Mouse (Mus musculus): ENCODE results near the gene Dock6.
"Not testable (repeated sequence)": the region's sequence is repeated elsewhere in the genome, so short reads cannot be mapped to it uniquely, and the experiment has no call there.

Gene Dock6

DNA sequence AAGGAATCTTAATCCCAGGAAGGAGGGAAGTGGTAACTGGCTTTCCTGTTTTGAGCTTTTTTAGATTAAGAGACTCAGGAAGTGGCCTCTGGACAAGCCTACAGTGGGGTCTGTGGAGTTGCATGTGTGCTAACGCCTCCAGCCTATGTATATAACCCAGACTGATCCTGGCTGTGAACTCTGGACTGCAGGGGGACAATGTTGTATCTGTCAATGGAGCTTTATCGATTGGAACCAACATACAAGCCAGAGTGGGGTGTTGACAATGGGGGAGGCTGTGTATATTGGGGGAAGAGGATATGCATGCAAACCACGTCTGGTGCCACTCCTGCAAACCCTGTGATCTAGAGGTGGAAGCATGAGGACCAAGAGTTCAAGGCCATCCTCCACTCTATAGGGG is 46.1 kb downstream of the Dock6 start:
- DNase-seq: peak; percentile 24

DNA sequence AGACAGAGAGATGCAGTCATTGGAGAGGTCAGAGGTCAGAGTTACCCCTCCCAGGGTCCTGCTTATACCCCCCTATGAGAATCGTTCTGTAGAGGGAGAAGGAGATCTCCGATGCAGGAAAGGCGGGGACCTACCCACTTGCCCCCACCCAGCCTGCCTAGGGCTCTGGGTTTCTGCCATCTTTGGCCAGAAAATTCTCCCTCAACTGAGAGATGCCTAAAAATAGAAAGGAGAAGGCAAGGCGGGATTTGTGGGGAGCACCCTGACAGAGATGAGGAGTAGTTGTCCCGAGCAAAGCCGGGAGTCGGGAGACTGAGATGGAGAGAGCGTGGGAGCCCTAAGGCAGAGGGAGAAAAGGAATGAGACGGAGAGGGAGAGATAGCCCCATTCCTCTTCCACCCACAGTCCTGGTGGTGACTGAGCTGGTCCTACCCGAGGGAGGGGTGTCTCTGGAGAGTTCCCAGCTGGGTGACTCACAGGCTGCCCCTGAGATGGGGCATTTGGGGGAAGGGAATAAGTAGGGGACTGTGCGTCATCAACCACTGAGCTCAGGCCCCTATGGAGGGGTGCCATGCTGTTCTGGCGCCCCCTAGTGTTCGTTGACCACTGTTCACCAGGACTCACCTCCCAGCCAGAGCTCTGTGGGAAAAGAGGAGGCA is 48.3 kb downstream of the Dock6 start:
- peak; percentile 81 for DNase-seq

DNA sequence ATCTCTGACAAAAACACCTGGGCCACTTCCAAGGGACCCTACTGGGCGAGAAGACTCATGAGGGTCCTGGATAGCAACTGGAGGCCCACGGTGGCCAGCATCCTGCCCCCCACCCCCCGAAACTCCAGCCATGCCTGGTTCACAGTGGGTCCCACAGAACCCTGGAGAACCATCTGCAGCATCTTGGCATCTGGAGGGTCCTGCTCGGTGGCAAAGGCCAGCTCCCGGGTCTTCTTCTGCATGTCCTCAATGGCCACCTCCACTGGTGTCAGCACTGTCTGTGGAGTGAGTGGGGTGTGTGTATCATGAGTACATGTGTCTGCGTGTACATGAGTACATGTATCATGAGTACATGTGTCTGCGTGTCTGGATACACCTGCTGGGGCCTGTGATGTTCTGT is 50.8 kb downstream of the Dock6 start:
- no peak for DNase-seq

DNA sequence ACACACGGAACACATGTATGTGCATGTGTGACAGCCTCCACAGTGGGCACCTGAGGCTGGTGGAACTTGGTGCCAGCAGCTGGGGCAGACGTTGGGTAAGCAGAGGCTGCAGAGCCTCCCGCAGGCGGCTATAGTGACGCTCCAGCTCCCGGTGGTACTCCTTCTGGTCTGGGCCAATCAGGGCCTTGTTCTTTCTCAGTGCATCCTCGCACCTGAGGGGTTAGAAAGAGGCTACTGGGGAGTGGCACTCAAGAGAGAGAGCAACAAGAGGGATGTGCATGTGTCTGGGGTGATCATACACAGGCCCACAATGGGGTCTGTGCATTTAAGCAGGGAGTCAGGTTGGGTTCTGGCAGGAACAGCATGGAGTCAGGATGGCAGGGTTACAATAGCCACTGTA is 51.3 kb downstream of the Dock6 start:
- no peak for DNase-seq

DNA sequence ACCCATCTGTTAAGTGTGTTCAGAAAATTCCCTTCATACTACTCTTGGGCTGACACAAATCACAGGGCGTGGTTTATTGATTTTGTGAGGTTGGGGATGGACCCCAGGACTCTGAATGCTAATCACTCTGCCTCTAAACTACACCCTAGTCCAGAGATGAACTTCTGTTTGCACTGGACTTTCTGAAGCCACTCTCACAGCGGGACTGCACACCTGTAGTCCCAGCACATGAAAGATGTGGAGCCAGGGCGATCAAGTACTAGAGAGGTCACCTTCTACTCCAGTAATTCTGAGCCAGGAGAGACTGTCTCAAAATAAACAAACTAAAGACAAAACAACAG is 53.5 kb downstream of the Dock6 start:
- no peak for DNase-seq

DNA sequence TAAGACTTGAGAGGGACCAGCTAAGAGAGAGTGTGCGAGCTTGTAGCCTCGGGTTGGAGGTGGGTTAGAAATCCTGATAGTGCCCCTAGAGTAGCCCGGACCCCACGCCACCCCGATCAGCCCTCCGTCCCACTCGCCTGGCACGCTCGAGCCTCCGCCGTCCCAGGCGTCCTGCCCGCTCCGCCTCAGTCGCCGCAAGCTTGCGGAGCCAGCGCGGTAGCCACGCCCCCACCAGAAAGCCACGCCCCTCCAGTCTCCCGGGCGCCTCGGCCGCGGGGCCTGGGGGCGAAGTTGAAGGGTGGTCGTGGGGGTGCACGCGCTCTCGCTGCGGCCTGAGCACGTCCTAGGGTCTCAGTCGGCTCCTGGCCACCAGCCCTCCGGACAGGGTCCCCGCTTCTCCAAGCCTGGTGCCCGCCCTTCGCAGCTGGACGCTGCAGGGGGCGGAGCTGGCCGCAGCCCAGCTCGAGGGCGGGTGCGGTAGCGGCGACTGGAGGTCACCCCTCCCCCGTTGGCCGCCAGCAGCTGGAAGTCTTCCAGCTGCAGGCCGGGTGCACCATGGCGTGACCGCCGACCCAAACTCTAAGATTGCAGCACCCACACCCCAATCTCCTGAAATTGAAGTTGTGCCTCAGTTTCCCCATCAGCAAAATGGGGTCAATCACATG is 54.0 kb downstream of the Dock6 start, which contains the start of gene Kank2:
TSS of gene Kank2 (minus strand) at position 400 of the 665 bp plus-strand sequence.
- peak; percentile 88 for DNase-seq

DNA sequence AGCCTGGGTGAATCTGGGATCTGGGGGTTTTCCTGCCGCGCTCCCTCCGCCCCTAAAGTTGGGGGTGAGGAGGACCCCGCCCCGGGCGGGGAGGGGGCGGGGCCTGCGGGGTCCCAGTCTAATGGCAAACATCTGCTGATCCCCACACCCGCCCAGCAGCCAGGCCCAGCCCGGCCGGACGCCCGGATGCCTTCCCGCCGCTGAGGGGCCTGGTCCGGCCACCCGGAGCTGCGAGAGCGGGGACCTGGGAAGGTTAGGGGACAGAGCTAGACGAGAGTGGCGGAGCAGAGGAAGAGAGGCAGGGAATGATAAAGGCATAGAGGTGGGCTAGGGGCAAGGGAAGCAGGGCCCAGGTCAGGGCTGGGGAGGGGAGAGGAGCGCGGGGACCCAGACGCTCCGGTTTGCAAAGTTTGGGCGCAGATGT is 54.5 kb downstream of the Dock6 start:
- peak; percentile 74 for DNase-seq

DNA sequence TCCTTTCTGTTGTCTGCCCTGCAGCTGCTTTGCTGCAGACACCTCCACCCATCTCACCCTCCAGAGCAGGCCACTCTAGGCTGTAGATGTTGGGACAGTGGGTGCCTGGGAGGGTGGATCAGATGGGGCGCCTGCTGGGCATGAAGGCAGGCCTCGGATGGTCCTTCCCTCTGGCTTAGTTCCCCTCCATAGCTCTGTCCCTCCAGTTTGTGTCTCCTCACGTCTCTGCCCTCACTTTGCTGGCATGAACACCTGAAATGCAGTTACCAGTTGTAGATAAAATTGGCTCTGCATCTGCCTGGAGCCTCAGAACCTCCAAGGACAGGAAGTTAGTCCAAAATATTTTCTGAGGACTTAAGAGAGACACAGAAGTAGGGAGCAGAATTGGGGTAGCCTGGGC is 55.5 kb downstream of the Dock6 start:
- no peak for DNase-seq

DNA sequence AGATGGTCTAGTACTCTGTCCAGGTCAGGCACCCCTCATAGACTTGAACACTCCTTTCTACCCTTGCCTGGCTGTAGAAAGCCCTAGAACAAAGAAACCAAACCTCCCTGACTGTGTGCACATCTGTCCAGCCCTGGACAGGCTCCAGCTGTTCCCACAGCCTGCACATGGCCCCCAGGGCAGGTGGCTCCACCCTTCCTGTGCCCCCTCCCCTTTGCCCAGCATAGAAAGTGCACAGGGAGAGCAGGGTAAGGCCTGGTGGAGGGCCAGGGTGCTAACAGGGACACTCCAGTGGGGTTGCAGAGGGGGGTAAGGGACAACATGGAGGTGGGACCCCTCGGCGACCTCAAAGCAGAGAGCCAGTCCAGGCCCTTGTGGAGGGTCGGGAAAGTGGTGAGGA is 56.2 kb downstream of the Dock6 start:
- DNase-seq: no peak

DNA sequence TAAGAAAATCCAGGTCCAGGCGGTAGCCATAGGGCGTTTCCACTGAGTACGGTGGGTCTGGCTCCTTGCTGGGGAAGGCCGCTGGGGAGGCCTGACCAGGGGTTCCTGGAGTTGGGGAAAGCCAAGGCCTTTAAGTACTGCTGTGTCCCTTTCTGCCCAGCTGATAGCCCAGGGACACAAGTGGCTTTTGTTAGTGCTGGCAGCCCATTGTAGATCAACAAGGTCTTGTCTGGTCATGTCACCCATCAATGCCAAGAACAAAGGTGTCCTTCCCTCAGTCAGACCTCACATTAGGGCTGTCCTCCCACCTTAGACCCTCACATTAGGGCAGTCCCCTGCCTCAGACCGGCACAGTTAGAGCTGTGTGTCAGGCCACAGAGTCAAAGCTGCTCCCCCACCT is 56.9 kb downstream of the Dock6 start:
- DNase-seq: no peak

DNA sequence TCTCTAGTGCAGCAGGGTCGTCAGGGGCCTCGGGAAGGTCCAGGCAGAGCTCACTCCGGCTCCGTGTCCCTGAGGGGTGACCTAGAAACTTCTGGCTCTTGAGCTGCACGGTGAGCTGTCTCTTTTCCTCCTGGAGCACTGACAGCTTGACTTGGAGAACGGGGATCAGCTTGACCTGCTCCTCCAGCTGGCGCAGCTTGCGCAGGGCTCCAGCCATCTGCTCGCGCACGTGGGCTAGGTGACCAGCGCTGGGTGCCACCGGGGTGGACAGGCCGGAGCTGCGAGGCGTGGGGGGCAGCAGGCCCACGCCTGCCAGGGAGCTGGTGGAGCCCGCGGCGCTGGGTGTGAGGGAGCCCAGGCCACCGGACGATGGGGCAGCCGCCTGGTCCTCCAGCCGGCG is 57.5 kb downstream of the Dock6 start:
- no peak for DNase-seq

DNA sequence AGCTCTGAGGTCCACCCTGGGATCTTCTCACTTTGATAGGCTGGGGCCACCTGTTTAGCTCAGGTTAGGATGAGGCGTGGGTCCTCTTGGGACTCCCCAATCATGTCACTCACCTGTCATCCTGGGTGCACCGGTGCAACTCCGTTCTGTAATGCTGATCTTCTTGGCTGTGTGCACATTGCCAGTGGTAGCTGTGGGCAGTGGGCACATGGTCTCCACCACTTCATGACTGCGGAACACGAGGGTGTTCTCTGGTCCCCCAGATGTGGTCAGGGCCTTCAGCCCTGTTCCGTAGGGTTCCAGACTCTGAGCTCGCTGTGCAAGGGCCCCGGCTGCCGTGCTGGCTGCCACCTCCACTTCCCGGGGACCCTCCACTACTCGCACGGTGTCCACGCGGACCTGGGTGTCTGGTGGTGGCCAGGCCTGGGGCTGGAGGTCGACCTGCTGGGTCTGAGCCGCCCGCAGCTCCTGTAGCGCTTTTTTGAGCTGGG is 58.0 kb downstream of the Dock6 start:
- DNase-seq: no peak

DNA sequence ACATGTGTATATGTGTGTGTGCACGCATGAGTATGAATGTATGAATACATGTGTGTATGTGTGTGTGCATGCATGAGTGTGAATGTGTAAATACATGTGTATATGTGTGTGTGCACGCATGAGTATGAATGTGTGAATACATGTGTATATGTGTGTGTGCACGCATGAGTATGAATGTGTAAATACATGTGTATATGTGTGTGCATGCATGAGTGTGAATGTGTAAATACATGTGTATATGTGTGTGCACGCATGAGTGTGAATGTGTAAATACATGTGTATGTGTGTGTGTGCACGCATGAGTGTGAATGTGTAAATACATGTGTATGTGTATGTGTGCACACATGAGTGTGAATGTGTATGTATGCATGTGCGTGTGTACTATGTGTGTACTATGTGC is 58.9 kb downstream of the Dock6 start:
- not testable (repeated sequence) for DNase-seq

DNA sequence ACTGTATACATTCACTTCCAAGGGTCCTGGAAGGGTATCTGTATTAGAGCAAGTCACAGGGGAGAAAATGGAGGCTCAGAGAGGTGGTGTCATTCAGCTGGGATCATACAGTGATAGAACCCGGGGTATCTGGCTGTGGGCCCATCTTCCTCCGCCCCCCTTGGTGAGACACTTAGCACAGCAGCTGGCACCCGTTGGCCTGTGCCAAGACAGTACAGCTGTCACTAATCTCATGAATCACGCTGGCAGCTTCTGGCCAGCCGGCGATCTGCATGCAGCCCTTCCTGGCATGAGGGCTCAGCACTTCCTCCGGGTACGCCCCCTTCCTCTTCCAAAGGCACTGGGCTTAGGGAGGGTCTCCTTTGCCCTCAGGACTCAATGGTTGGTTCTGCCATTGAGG is 59.8 kb downstream of the Dock6 start:
- no peak for DNase-seq

DNA sequence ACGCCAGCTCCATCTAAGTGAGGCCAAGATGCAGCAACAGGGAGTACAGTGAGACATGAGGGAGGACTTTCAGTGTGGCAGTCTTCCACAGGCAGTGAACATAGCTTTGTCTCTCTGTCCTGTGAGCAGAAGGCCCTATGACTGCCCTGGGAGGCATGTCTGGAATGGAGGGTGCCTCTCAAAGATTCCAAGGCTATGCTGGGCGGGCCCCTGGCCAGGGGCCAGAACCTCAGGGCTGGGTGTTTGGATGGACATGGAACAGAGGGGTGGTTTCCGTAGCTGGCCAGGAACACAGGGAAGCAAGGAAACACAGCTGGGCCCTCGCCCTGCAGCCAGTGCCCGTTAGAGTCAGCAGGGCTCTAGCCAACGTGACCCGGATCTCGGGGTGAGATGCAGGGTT is 60.6 kb downstream of the Dock6 start:
- DNase-seq: no peak

DNA sequence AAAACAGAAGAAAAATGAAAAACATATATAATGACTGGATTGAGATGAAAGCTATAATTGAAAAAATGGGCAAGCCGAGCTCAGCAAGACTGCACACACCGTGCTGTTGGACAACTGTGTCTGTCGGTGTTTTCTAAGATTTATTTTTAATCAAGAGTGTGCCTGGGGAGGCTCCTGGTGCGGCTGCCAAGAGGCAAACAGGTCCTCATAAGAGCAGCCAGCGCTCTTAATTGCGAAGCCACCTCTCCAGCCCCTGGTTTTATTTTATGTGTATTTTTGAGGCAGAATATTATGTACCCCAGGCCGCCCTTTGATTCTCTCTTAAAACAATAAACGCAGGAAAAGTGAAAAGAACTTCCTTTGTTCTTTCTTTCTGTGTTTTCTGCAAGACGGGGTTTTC is 64.2 kb downstream of the Dock6 start:
- DNase-seq: no peak

DNA sequence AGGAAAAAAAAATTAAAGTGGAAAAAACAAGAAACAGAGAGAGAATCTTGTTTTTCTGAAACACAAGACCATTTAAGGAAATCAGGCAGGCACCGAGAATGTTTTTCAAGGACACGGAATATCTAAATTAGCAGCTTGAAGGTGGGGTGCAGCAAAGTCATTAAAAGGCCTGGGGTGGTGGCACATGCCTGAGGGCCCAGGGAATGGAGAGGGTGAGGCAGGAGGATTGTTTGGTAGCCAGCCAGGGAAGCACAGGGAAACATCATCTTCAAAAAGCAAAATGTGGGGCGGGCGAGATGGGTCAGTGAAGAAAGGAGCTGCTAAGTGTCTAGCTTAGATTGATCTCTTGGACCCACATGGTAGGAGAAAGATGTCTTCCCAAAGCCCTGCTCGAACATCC is 64.8 kb downstream of the Dock6 start:
- DNase-seq: no peak

DNA sequence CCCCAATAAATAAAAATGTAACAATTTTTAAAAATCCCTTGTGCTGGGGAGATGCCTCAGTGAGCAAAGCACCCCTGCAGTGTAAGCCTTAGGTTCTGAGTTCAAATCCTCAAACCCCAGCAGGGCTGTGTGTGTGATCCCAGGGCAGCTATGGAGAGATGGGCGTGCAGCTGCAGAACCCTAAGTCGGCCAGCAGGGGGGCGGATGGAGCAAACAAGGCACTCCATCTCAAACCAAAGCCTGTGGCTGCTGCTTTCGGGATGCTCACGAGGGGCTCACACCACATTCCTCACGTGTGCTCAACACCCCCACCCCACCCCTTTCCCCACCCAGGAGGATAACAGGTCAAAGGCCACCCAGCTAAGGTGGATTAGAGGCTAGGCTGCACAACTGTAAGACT is 65.5 kb downstream of the Dock6 start:
- peak; percentile 58 for DNase-seq

DNA sequence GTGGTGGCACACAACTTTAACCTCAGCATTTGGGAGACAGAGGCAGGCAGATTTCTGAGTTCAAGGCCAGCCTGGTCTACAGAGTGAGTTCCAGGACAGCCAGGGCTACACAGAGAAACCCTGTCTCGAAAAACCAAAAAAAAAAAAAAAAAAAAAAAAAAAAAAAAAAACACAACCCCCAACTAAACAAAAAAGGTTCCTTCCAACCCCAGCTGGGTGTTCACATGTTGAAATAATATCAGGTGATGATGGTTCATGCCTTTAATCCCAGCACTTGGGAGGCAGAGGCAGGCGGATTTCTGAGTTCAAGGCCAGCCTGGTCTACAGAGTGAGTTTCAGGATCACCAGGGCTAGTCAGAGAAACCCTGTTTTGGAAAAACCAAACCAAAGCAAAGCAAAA is 66.1 kb downstream of the Dock6 start:
- not testable (repeated sequence) for DNase-seq

DNA sequence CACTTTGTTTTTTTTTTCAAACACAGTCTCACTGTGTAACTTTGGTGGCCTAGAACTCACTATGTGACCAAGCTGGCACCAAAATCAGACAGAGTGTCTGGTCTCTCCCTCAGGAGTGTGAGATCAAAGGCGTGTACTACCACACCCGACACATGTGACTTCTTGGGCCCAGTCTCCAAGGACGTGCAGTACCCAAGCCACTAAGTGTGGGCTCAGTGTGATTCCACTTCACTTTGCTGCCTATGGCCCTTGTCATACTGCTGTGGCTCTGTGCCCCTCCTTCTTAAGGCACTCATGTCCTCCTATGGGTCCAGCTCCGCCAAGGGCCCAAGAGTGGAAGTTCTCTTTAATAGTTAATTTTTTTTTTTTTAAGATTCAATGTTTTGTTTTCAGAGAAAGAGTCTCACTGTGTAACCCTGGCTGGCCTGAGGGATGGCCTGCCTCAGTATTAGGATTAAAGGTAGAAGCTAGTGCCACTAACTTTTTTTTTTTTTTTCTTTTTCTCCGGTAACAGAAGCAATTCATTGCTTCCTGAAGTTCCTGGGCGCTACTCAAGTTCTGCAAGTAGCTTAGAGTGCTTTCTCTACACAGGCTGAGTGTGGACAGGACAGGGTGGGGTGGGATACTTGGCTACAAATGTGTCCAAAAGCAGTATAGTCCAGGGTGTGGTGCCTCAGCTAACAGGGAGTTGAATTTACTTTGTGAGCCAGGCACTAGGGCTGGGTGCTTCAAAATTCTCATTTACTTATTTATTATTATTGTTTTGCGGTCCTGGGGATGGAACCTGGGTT is 67.7 kb downstream of the Dock6 start:
- DNase-seq: no peak

DNA sequence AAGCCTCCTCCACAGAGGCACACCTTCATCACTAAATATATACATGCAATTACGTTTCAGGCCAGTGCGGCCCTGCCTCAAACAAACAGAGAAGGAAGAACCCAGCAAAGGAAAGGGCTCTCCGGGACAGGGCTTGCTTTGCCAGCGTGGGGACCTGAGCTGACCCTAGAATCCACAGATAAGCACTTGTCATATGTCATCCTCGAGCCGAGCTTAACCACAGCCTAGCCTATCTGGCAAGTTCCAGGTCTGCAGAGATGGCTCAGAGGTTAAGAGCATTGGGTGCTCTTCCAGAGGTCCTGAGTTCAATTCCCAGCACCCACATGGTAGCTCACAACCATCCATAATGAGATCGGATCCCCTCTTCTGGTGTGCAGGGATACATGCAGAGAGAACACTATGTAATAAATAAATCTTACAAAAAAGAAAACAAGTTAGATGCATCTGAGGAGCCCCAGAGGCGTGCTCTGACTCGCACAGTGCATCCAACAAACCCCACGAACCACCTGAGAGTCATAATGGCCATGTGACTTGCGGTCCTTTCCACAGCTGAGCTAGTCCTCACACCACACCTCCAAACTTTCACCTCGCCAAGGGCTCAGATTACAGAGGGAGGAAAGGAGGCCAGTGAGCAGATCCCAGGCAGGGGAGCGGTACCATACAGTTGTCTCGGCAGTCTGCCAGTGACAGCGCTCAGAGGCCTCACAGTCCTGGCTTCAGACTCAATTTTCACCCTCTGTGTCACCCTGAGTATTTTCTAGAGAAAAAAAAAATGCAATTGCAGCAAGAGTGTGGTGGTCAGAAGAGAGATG is 70.6 kb downstream of the Dock6 start:
- no peak for DNase-seq

DNA sequence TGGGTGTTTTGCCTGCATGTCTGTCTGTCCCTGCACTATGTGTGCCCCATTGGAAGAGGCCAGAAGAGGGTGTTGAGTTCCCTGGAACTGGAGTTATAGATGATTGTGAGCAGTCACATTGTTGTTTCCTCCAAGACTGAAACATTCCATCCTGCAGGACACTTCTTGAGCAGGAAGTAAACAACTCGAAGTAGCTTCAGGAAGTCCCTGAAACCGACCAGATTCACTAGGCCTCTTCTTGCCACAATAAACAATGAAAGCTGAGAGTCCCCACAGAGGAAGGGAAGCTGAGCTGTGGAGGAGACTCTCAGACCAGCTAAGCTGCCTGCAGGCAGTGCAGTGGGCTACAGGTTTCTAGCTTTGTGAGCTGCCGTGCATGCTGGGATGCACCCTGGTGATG is 74.7 kb downstream of the Dock6 start:
- no peak for DNase-seq

DNA sequence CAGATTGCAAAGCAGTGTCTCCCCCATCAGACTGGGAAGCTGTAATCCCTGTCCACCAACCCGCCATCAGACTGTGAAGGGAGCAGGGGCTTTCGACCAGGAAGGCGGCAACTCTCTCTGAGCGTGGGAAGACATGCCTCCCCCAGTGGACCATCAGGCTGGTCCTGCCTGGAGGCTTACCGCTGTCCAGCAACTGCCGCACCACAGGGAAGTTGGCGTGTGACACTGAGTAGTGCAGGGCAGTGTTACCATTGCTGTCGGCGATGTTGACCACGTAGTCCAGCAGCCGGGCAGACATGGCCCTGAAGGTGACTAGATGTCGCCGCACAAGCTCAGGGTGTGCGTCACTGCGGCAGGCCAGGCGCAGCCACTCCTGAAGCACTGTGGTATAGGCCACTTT is 78.1 kb downstream of the Dock6 start:
- DNase-seq: no peak

Measured in liver (tissue).